Mouse (Mus musculus): ENCODE results near the gene Trim46. TPM values are rescaled to one million over a fixed set of nuclear protein-coding genes. Genes with fewer than 3 reads are reported as not detected.

The Trim46 gene
- polyA plus RNA-seq, 1 experiment from 2014 or later, result 4.9 TPM

- Histone ChIP-seq H3K4me2 (replicated peaks; ENCODE audit: low read depth, low read length) (no peak overlapping the region), H3K36me3 (ENCODE audit: control insufficient read depth, insufficient read depth, low read length) (peaks cover 31% of the 10 kb centered on the region)
Observed at GRCm38 (mm10) chr3:89209731-89210130, 36.4 kb downstream of the Trim46 start.

GRCm38 (mm10) chr3:89208736-89209135, 37.4 kb downstream of the Trim46 start:
- no peak for ATAC-seq (ENCODE audit: insufficient number of reproducible peaks, insufficient read depth, low FRiP score, low read depth)
- H3K36me3 ChIP-seq (ENCODE audit: control insufficient read depth, insufficient read depth, low read length), result peaks cover 34% of the 10 kb centered on the region
- H3K4me2 ChIP-seq (replicated peaks; ENCODE audit: low read depth, low read length), result no peak overlapping the region
- H3K9ac ChIP-seq (replicated peaks; ENCODE audit: low read depth, low read length), result no peak overlapping the region
- no peaks in the 10 kb centered on the region for H3K9me3 ChIP-seq (ENCODE audit: control insufficient read depth, low read depth, low read length)
- H3K27me3 ChIP-seq (ENCODE audit: control insufficient read depth, insufficient read depth, low read length), result no peaks in the 10 kb centered on the region
- 88% methylated on average over 6 of the region's 6 CpGs for WGBS
- no peak overlapping the region for H3K4me3 ChIP-seq (ENCODE audit: low read depth, low read length)
- H3K4me1 ChIP-seq (ENCODE audit: control insufficient read depth, insufficient read depth, low read length), result peaks cover 5% of the 10 kb centered on the region
- H3K27ac ChIP-seq (ENCODE audit: low read length), result no peak overlapping the region

More at GRCm38 (mm10) chr3:89209731-89210130, 36.4 kb downstream of the Trim46 start:
- Histone ChIP-seq H3K9me3 (ENCODE audit: control insufficient read depth, low read depth, low read length) (no peaks in the 10 kb centered on the region), H3K4me3 (ENCODE audit: low read depth, low read length) (no peak overlapping the region), H3K4me1 (ENCODE audit: control insufficient read depth, insufficient read depth, low read length) (peaks cover 6% of the 10 kb centered on the region), H3K9ac (replicated peaks; ENCODE audit: low read depth, low read length) (no peak overlapping the region), H3K27ac (ENCODE audit: low read length) (no peak overlapping the region), H3K27me3 (ENCODE audit: control insufficient read depth, insufficient read depth, low read length) (no peaks in the 10 kb centered on the region)
- ATAC-seq (ENCODE audit: insufficient number of reproducible peaks, insufficient read depth, low FRiP score, low read depth), result no peak
- WGBS, result 90% methylated on average over 7 of the region's 7 CpGs

DNA sequence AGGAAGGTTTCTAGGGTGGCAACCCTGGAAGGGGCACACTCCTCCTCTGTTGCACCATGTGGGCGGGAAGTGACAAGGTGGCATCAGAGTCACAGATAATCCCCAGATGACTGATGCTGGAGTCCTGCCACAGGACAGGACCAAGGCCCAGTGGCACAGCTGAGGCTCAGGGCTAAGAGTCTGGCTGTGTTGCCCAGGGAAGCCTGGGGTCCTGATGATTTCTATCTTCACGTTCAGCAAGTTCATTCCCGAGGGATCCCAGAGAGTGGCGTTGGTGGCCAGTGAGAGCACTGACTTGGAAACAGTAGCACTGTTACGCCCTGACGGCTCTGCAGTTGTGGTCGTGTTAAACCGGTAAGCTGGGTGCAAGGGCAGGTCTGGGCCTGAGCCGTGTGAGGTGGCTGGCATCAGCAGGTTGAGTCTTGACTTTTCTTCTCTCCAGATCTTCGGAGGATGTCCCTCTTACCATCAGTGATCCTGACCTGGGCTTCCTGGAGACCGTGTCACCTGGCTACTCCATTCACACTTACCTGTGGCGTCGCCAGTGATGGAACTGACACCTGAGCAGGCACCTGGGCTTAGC, 37.9 kb downstream of the Trim46 start:
- 86% methylated on average over 13 of the region's 13 CpGs for WGBS
- Histone ChIP-seq H3K27me3 (ENCODE audit: control insufficient read depth, insufficient read depth, low read length) (no peaks in the 10 kb centered on the region), H3K4me3 (ENCODE audit: low read depth, low read length) (no peak overlapping the region), H3K4me2 (replicated peaks; ENCODE audit: low read depth, low read length) (no peak overlapping the region), H3K9ac (replicated peaks; ENCODE audit: low read depth, low read length) (no peak overlapping the region), H3K9me3 (ENCODE audit: control insufficient read depth, low read depth, low read length) (no peaks in the 10 kb centered on the region), H3K27ac (ENCODE audit: low read length) (no peak overlapping the region), H3K36me3 (ENCODE audit: control insufficient read depth, insufficient read depth, low read length) (peaks cover 34% of the 10 kb centered on the region), H3K4me1 (ENCODE audit: control insufficient read depth, insufficient read depth, low read length) (peaks cover 5% of the 10 kb centered on the region)
- no peak for ATAC-seq (ENCODE audit: insufficient number of reproducible peaks, insufficient read depth, low FRiP score, low read depth)

DNA sequence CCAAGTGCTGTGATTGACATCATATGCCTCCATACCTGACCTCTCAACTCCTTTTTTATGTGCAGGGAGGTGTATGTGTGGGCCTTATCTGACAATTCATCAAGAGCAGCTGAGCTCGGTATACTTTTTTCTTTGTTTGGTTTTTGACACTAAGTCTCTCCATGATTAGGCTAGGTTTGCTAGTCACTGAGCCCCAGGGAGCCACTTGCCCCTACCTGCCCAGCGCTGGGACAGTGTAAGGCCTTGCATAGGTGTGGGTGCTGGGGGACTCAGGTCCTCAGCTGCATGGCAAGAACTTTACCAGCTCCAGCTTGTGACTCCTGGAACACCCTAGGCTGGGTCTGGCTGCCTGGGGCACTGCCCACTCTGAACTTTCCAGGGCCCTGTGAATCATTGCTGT, 39.4 kb downstream of the Trim46 start:
- Histone ChIP-seq H3K36me3 (ENCODE audit: control insufficient read depth, insufficient read depth, low read length) (peaks cover 34% of the 10 kb centered on the region), H3K9ac (replicated peaks; ENCODE audit: low read depth, low read length) (no peak overlapping the region)
- 80% methylated on average over 2 of the region's 2 CpGs for WGBS

GRCm38 (mm10) chr3:89206079-89206478, 40.0 kb downstream of the Trim46 start:
- Histone ChIP-seq H3K4me2 (replicated peaks; ENCODE audit: low read depth, low read length) (no peak overlapping the region), H3K27me3 (ENCODE audit: control insufficient read depth, insufficient read depth, low read length) (no peaks in the 10 kb centered on the region), H3K4me1 (ENCODE audit: control insufficient read depth, insufficient read depth, low read length) (no peaks in the 10 kb centered on the region), H3K4me3 (ENCODE audit: low read depth, low read length) (no peak overlapping the region), H3K36me3 (ENCODE audit: control insufficient read depth, insufficient read depth, low read length) (peaks cover 34% of the 10 kb centered on the region), H3K9ac (replicated peaks; ENCODE audit: low read depth, low read length) (no peak overlapping the region), H3K27ac (ENCODE audit: low read length) (no peak overlapping the region), H3K9me3 (ENCODE audit: control insufficient read depth, low read depth, low read length) (no peaks in the 10 kb centered on the region)
- 90% methylated on average over 7 of the region's 7 CpGs for WGBS
- no peak for ATAC-seq (ENCODE audit: insufficient number of reproducible peaks, insufficient read depth, low FRiP score, low read depth)

More for the DNA sequence above, 39.4 kb downstream of the Trim46 start:
- Histone ChIP-seq H3K4me3 (ENCODE audit: low read depth, low read length) (no peak overlapping the region), H3K27ac (ENCODE audit: low read length) (no peak overlapping the region), H3K4me1 (ENCODE audit: control insufficient read depth, insufficient read depth, low read length) (no peaks in the 10 kb centered on the region), H3K9me3 (ENCODE audit: control insufficient read depth, low read depth, low read length) (no peaks in the 10 kb centered on the region), H3K4me2 (replicated peaks; ENCODE audit: low read depth, low read length) (no peak overlapping the region), H3K27me3 (ENCODE audit: control insufficient read depth, insufficient read depth, low read length) (no peaks in the 10 kb centered on the region)
- no peak for ATAC-seq (ENCODE audit: insufficient number of reproducible peaks, insufficient read depth, low FRiP score, low read depth)

DNA sequence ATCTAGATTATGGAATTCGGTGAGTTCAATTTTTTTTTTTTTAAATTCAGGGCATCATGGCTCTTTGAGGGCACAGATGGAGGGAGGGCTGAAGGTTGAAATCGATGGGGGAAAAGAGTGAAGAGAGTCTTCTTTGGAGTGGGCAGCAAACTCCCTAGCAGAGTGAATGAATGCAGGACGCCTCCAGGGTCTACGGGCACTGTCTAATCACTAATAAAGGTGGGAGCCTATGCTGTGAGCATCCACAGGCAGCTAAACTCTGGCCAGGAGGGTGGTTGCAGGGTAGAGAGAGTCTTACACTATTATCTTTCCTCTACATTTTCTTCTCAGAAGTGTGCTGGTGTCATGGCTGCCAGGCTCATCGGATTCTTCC, 43.0 kb downstream of the Trim46 start:
- no peaks in the 10 kb centered on the region for H3K9me3 ChIP-seq (ENCODE audit: control insufficient read depth, low read depth, low read length)
- H3K27ac ChIP-seq (ENCODE audit: low read length), result no peak overlapping the region
- peak overlapping the region; percentile 47 for H3K4me3 ChIP-seq (ENCODE audit: low read depth, low read length)
- H3K4me2 ChIP-seq (replicated peaks; ENCODE audit: low read depth, low read length), result peak overlapping the region; percentile 65
- H3K9ac ChIP-seq (replicated peaks; ENCODE audit: low read depth, low read length), result 0 out of 2 replicates have a peak overlapping the region, but pooled peaks have one; percentile 22
- no peaks in the 10 kb centered on the region for H3K27me3 ChIP-seq (ENCODE audit: control insufficient read depth, insufficient read depth, low read length)
- H3K36me3 ChIP-seq (ENCODE audit: control insufficient read depth, insufficient read depth, low read length), result peaks cover 11% of the 10 kb centered on the region
- no peaks in the 10 kb centered on the region for H3K4me1 ChIP-seq (ENCODE audit: control insufficient read depth, insufficient read depth, low read length)
- ATAC-seq (ENCODE audit: insufficient number of reproducible peaks, insufficient read depth, low FRiP score, low read depth), result peak; percentile 33; the same call in 1 of the 2 replicates
- whole genome bisulfite sequencing, result 38% methylated on average over 5 of the region's 5 CpGs

DNA sequence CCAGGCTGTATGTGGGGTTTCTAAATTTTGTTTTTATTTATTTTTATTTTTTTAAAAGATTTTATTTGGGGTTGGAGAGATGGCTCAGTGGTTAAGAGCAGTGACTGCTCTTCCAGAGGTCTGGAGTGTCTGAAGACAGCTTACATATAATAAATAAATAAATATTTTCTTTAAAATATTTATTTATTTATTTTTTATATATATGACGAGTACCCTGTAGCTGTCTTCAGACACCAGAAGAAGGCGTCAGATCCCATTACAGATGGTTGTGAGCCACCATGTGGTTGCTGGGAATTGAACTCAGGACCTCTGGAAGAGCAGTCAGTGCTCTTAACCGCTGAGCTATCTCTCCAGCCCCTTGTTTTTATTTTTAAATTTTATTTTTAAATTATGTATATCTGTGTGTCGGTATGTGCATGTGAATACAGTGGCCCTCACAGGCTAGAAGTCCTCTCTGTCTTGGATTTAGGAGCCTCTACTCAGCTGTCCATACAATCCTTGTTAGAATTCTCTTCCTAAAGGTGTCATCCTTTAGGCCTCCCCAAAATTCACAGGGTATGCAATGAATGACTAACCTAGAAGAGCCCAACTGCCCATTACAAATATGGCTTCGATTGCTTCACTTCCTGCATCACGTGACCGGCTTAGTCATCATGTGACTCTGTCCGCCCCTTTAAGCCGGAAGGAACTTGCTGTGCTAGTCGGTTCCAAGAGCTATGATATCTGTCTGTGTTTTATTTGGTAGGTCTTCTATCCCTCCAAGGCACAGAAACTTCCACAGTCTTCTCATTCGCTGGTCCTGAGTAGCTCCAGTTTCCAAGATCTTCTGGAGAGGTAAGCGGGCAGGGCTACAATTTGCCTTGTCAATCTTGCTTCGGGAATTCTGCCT, 43.6 kb downstream of the Trim46 start, which contains the start of gene Gba:
Gene Gba, plus strand, starts transcription at position 676 of the 889 bp plus-strand sequence.
- Histone ChIP-seq H3K9ac (replicated peaks; ENCODE audit: low read depth, low read length) (0 out of 2 replicates have a peak within 1 kb of the TSS, but pooled peaks have one; percentile 22), H3K9me3 (ENCODE audit: control insufficient read depth, low read depth, low read length) (no peaks in the 10 kb centered on the region), H3K4me3 (ENCODE audit: low read depth, low read length) (peak within 1 kb of the TSS; percentile 47), H3K36me3 (ENCODE audit: control insufficient read depth, insufficient read depth, low read length) (peaks cover 7% of the 10 kb centered on the region; the same call in 1 of the 2 replicates), H3K27me3 (ENCODE audit: control insufficient read depth, insufficient read depth, low read length) (no peaks in the 10 kb centered on the region), H3K27ac (ENCODE audit: low read length) (no peak within 1 kb of the TSS), H3K4me2 (replicated peaks; ENCODE audit: low read depth, low read length) (peak within 1 kb of the TSS; percentile 65), H3K4me1 (ENCODE audit: control insufficient read depth, insufficient read depth, low read length) (no peaks in the 10 kb centered on the region)
- peak; percentile 81; the same call in 1 of the 2 replicates for ATAC-seq (ENCODE audit: insufficient number of reproducible peaks, insufficient read depth, low FRiP score, low read depth)
- 25% methylated on average over 13 of the region's 13 CpGs for WGBS

- H3K9ac ChIP-seq (replicated peaks; ENCODE audit: low read depth, low read length), result no peak overlapping the region
- H3K27me3 ChIP-seq (ENCODE audit: control insufficient read depth, insufficient read depth, low read length), result no peaks in the 10 kb centered on the region
- no peaks in the 10 kb centered on the region for H3K9me3 ChIP-seq (ENCODE audit: control insufficient read depth, low read depth, low read length)
- no peak overlapping the region for H3K27ac ChIP-seq (ENCODE audit: low read length)
- H3K4me2 ChIP-seq (replicated peaks; ENCODE audit: low read depth, low read length), result no peak overlapping the region
- WGBS, result 81% methylated on average over 3 of the region's 3 CpGs
- ATAC-seq (ENCODE audit: insufficient number of reproducible peaks, insufficient read depth, low FRiP score, low read depth), result no peak
- H3K36me3 ChIP-seq (ENCODE audit: control insufficient read depth, insufficient read depth, low read length), result peaks cover 4% of the 10 kb centered on the region; the same call in 1 of the 2 replicates
- H3K4me1 ChIP-seq (ENCODE audit: control insufficient read depth, insufficient read depth, low read length), result no peaks in the 10 kb centered on the region
- H3K4me3 ChIP-seq (ENCODE audit: low read depth, low read length), result no peak overlapping the region
Observed at GRCm38 (mm10) chr3:89199839-89200238, 46.3 kb downstream of the Trim46 start.
